Mouse (Mus musculus): ENCODE results near the gene Arid3a. TPM values are rescaled to one million over a fixed set of nuclear protein-coding genes. Genes with fewer than 3 reads are reported as not detected.
A peak's percentile ranks its signal among the peaks of the same experiment; 100 is the strongest.
"Not testable (repeated sequence)": the region's sequence is repeated elsewhere in the genome, so short reads cannot be mapped to it uniquely, and the experiment has no call there.

Gene Arid3a
- total and polyA plus RNA-seq, 2 experiments from 2014 or later: 3.3 to 9.5 TPM

DNA sequence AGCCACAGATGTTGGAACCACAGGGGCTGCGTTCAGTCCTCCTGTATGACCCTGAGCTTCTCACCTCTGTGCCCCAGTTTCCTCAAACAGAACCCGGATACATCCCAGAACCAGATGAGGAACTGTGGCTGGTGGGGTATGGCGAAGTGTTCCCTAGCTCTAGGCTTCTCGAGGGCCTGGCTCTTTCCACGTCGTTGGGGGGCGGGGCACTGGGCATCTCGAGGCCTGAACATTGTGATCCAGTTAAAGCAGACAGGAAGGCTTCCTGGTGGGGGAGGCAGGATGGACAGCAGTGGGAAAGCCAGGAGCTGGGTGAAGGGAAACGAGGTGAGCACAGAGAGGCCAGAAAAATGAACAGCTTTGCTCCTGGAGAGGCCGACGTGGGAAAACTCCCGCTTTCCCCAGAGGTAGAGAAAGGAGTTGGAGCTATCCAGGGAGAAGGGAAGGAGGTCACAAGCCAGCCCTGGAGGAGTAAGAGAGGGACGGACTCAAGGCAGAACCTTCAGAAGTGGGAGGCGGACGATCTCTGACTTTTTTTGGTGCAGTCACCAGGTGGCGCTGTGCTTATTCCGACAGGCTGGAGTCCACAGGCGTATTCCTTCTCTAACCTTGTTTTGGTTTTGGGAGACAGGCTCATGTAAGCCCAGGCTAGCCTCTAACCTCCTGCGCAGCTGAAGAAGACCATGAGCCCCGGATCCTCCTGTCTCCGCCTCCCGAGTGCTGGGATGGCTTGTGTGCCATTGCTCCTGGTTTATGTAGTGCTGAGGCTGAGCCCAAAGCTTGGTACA is 43.4 kb upstream of the Arid3a start:
- DNase-seq (ENCODE audit: low spot score) (peak; percentile 80), ATAC-seq (ENCODE audit: low FRiP score) (no peak)
- Histone ChIP-seq H3K36me3 (ENCODE audit: insufficient read depth, low read length) (no peaks in the 10 kb centered on the region), H3K27ac (ENCODE audit: low read depth, low read length) (no peak overlapping the region), H3K9me3 (ENCODE audit: low read length) (no peaks in the 10 kb centered on the region), H3K4me2 (ENCODE audit: low read depth, low read length, poor library complexity, severe bottlenecking) (no peak overlapping the region), H3K27me3 (ENCODE audit: insufficient read depth, low read length) (no peaks in the 10 kb centered on the region), H3K4me1 (ENCODE audit: insufficient read depth, low read length) (no peaks in the 10 kb centered on the region; the same call in 1 of the 2 replicates), H3K9ac (replicated peaks; ENCODE audit: low read length, poor library complexity, severe bottlenecking) (0 out of 2 replicates have a peak overlapping the region, but pooled peaks have one; percentile 8), H3K4me3 (ENCODE audit: low read depth, low read length) (no peak overlapping the region)
- 14% methylated on average over 22 of the region's 22 CpGs for WGBS
- peak; percentile 81 for TF ChIP-seq CTCF (IDR thresholded peaks at IDR 0.05)

DNA sequence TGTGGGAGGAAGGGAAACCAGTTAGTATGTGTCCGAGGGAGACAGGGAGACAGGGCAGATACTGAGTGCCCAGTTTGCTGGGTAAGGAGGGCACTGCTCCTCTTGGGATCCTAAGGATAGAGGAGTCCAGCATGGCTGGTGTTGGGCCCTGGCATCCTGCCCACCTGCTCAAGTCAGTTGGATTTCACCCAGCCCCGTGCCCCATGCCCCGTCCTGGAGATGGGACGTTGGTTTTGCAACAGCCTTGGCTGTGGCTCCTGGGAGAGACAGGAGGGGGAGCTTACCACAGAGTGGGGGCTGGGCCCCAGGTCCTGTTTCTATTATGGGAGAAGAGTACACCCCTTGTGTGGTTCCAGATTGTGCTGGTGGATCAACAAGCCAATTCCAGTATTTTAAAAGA is 42.4 kb upstream of the Arid3a start:
- Histone ChIP-seq H3K4me3 (ENCODE audit: low read depth, low read length) (no peak overlapping the region), H3K9me3 (ENCODE audit: low read length) (no peaks in the 10 kb centered on the region), H3K36me3 (ENCODE audit: insufficient read depth, low read length) (no peaks in the 10 kb centered on the region), H3K4me1 (ENCODE audit: insufficient read depth, low read length) (no peaks in the 10 kb centered on the region; the same call in 1 of the 2 replicates), H3K27ac (ENCODE audit: low read depth, low read length) (no peak overlapping the region), H3K9ac (replicated peaks; ENCODE audit: low read length, poor library complexity, severe bottlenecking) (no peak overlapping the region), H3K27me3 (ENCODE audit: insufficient read depth, low read length) (no peaks in the 10 kb centered on the region), H3K4me2 (ENCODE audit: low read depth, low read length, poor library complexity, severe bottlenecking) (no peak overlapping the region)
- WGBS: 59% methylated on average over 4 of the region's 4 CpGs
- TF ChIP-seq CTCF (IDR thresholded peaks at IDR 0.05): no peak
- no peak for ATAC-seq (ENCODE audit: low FRiP score)
- DNase-seq (ENCODE audit: low spot score): no peak

DNA sequence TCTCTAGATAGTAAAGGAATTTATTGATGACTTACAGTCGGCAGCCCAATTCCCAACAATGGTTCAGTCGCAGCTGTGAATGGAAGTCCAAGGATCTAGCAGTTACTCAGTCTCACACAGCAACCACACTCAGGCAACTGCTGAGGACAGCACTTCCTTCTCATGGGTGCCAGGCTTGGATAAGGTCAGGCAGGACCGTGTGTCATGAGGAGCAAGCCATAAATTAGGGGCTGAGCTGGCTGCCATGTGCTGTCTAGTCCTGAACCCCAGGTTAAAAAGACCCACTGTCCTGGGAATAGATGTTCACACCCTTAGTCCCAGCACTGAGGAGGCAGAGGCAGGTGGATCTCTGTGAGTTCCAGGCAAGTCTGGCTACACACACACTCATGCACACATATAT is 41.9 kb upstream of the Arid3a start:
- H3K27ac ChIP-seq (ENCODE audit: low read depth, low read length); H3K4me3 ChIP-seq (ENCODE audit: low read depth, low read length); DNase-seq (ENCODE audit: low spot score); ATAC-seq (ENCODE audit: low FRiP score); H3K9me3 ChIP-seq (ENCODE audit: low read length); H3K27me3 ChIP-seq (ENCODE audit: insufficient read depth, low read length); H3K9ac ChIP-seq (replicated peaks; ENCODE audit: low read length, poor library complexity, severe bottlenecking); H3K4me1 ChIP-seq (ENCODE audit: insufficient read depth, low read length); H3K4me2 ChIP-seq (ENCODE audit: low read depth, low read length, poor library complexity, severe bottlenecking); H3K36me3 ChIP-seq (ENCODE audit: insufficient read depth, low read length): not testable (repeated sequence)
- WGBS: 66% methylated on average over 2 of the region's 3 CpGs

DNA sequence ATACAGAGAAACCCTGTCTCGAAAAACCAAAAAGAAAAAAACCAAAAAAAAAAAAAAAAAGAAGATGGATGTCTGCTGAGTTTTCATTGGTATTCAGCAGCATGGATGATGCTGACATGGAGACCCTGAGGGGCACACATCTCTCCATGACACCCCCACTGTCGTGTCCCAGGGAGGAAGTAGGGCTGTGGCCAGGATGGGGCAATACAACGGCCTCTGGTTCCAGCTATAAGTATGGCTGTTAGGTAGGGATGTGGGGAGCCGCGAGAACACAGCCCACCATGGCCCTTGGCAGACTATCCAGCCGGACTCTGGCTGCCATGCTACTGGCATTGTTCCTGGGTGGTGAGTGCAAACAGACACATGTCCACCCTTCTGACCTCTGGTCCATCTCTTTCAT is 40.8 kb upstream of the Arid3a start, which contains the start of gene Elane:
Gene Elane, plus strand, starts transcription at position 194 of the 400 bp plus-strand sequence.
- DNase-seq (ENCODE audit: low spot score): no peak
- H3K4me2 ChIP-seq (ENCODE audit: low read depth, low read length, poor library complexity, severe bottlenecking): no peak within 1 kb of the TSS
- TF ChIP-seq CTCF (IDR thresholded peaks at IDR 0.05): no peak
- no peak for ATAC-seq (ENCODE audit: low FRiP score)
- no peaks in the 10 kb centered on the region for H3K36me3 ChIP-seq (ENCODE audit: insufficient read depth, low read length)
- no peaks in the 10 kb centered on the region; the same call in 1 of the 2 replicates for H3K4me1 ChIP-seq (ENCODE audit: insufficient read depth, low read length)
- WGBS: 80% methylated on average over 6 of the region's 6 CpGs
- H3K27me3 ChIP-seq (ENCODE audit: insufficient read depth, low read length): no peaks in the 10 kb centered on the region
- no peak within 1 kb of the TSS for H3K27ac ChIP-seq (ENCODE audit: low read depth, low read length)
- no peaks in the 10 kb centered on the region for H3K9me3 ChIP-seq (ENCODE audit: low read length)
- H3K4me3 ChIP-seq (ENCODE audit: low read depth, low read length): no peak within 1 kb of the TSS
- no peak within 1 kb of the TSS for H3K9ac ChIP-seq (replicated peaks; ENCODE audit: low read length, poor library complexity, severe bottlenecking)

DNA sequence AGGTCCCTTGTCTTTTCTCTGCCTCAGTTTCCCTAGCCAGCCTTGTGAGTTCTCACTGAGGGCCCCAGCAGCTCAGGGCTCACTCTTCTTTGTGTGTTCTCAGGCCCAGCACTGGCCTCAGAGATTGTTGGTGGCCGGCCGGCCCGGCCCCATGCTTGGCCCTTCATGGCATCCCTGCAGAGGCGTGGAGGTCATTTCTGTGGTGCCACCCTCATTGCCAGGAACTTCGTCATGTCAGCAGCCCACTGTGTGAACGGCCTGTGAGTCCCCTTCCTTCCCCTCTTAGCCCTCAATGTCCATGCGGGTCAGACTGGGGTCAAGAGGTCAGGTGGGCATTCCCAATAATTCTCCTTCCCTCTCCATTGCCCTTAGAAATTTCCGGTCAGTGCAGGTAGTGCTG is 40.2 kb upstream of the Arid3a start:
- Histone ChIP-seq H3K27ac (ENCODE audit: low read depth, low read length) (no peak overlapping the region), H3K4me1 (ENCODE audit: insufficient read depth, low read length) (no peaks in the 10 kb centered on the region; the same call in 1 of the 2 replicates), H3K27me3 (ENCODE audit: insufficient read depth, low read length) (no peaks in the 10 kb centered on the region), H3K36me3 (ENCODE audit: insufficient read depth, low read length) (no peaks in the 10 kb centered on the region), H3K9me3 (ENCODE audit: low read length) (no peaks in the 10 kb centered on the region), H3K9ac (replicated peaks; ENCODE audit: low read length, poor library complexity, severe bottlenecking) (no peak overlapping the region), H3K4me2 (ENCODE audit: low read depth, low read length, poor library complexity, severe bottlenecking) (no peak overlapping the region), H3K4me3 (ENCODE audit: low read depth, low read length) (no peak overlapping the region)
- ATAC-seq (ENCODE audit: low FRiP score) (no peak), DNase-seq (ENCODE audit: low spot score) (no peak)
- no peak for TF ChIP-seq CTCF (IDR thresholded peaks at IDR 0.05)
- WGBS: 80% methylated on average over 8 of the region's 8 CpGs

DNA sequence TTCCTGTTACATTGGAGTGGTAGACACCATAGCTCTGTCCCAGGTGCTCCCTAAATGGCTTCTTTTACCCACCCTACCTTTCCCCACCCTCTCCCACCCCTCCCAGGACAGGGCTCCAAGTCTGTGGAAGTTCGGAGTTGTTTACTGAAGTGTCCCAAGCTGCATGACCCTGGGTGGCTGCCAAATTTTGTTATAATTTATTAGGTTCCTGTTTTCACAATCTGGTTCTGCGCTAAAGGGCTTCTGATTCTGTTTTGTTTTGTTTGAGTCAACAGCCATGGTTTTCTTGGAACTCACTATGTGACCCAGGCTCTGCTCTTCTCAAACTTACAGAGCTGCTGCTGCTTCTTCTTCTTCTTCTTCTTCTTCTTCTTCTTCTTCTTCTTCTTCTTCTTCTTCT is 37.5 kb upstream of the Arid3a start:
- WGBS: 80% methylated on average over 2 of the region's 2 CpGs
- Histone ChIP-seq H3K4me3 (ENCODE audit: low read depth, low read length) (no peak overlapping the region), H3K4me2 (ENCODE audit: low read depth, low read length, poor library complexity, severe bottlenecking) (no peak overlapping the region), H3K9ac (replicated peaks; ENCODE audit: low read length, poor library complexity, severe bottlenecking) (no peak overlapping the region), H3K9me3 (ENCODE audit: low read length) (no peaks in the 10 kb centered on the region), H3K27me3 (ENCODE audit: insufficient read depth, low read length) (no peaks in the 10 kb centered on the region), H3K4me1 (ENCODE audit: insufficient read depth, low read length) (no peaks in the 10 kb centered on the region), H3K27ac (ENCODE audit: low read depth, low read length) (no peak overlapping the region), H3K36me3 (ENCODE audit: insufficient read depth, low read length) (0 out of 2 replicates have a peak, but pooled peaks cover 2% of the 10 kb centered on the region)
- no peak for TF ChIP-seq CTCF (IDR thresholded peaks at IDR 0.05)
- no peak for DNase-seq (ENCODE audit: low spot score)
- ATAC-seq (ENCODE audit: low FRiP score): no peak
